11 mouse cellular contexts compared by ENCODE assay signal in genomic region chr7:110753926-110754330, GRCm38 (mm10). TPM values are rescaled to one million over a fixed set of nuclear protein-coding genes. Genes with fewer than 3 reads are reported as not detected.
DNase-seq lines count a peak whose midpoint lies in the region; ATAC-seq and TF ChIP-seq lines count a peak whose summit lies in the region.
"Had no signal": no experiment of that assay in that cellular context is flagged by ENCODE, and none has a peak within 500 bp of the region (broad histone marks: within the 10 kb centered on the region; RNA-seq: fewer than 3 reads in every experiment).

No protein-coding gene starts in this region.

- peak; percentile 30 for ATAC-seq in heart, postnatal 0 days (ENCODE audit: insufficient read depth, low read depth)
- ATAC-seq: forebrain, embryonic 15.5 days had no signal

- H3K27ac ChIP-seq in heart, postnatal 0 days (ENCODE audit: low read depth): no peak overlapping the region
- no peak overlapping the region for H3K27ac ChIP-seq in left cerebral cortex, adult 2 months
- H3K27ac ChIP-seq: forebrain, embryonic 15.5 days; limb, embryonic 12.5 days had no signal

- no peaks in the 10 kb centered on the region for H3K36me3 ChIP-seq in heart, postnatal 0 days (replicated peaks; ENCODE audit: control insufficient read depth, insufficient read depth, low read length)
- H3K36me3 ChIP-seq: forebrain, embryonic 15.5 days; limb, embryonic 12.5 days had no signal

- DNase-seq in heart, postnatal 0 days (ENCODE audit: low spot score): no peak
- no peak for DNase-seq in heart, postnatal 36 days
- peak; percentile 75 for DNase-seq in NIH3T3 (ENCODE audit: low read depth)
- peak; percentile 51 for DNase-seq in forelimb bud, embryonic 11.5 days (ENCODE audit: low read depth, low spot score)
- DNase-seq in kidney, postnatal 36 days: peak; percentile 63
- DNase-seq in ovary, postnatal 10 days (ENCODE audit: low spot score): no peak
- DNase-seq in cerebellum, adult 11-12 months: no peak
- DNase-seq in left cerebral cortex, adult 2 months (ENCODE audit: extremely low spot score in 1 of 2, low spot score in 2 of 2): no peak
- DNase-seq: cerebellum, postnatal 14 days had no signal

- no peak for TF ChIP-seq CTCF in heart, postnatal 0 days (IDR thresholded peaks at IDR 0.05; ENCODE audit: low read depth)
- TF ChIP-seq CTCF in left cerebral cortex, adult 2 months (IDR thresholded peaks at IDR 0.05): no peak

- H3K9ac ChIP-seq in heart, postnatal 0 days (replicated peaks; ENCODE audit: low read depth, low read length): no peak overlapping the region
- H3K9ac ChIP-seq: forebrain, embryonic 15.5 days; limb, embryonic 12.5 days had no signal

- H3K27me3 ChIP-seq in heart, postnatal 0 days (ENCODE audit: control insufficient read depth, insufficient read depth, low read length): no peaks in the 10 kb centered on the region
- H3K27me3 ChIP-seq: forebrain, embryonic 15.5 days; limb, embryonic 12.5 days had no signal

- 60% methylated on average over 5 of the region's 5 CpGs for WGBS in heart, postnatal 0 days

- no peaks in the 10 kb centered on the region for H3K4me1 ChIP-seq in heart, postnatal 0 days (ENCODE audit: control insufficient read depth, insufficient read depth)
- H3K4me1 ChIP-seq: forebrain, embryonic 15.5 days had no signal

- intact Hi-C loops in heart, postnatal 36 days (cut with DNase I): no loop called here
- intact Hi-C loops in left cerebral cortex, adult 2 months (cut with DNase I): no loop called here

- H3K4me3 ChIP-seq in heart, postnatal 0 days (ENCODE audit: low read depth, low read length): no peak overlapping the region
- no peak overlapping the region for H3K4me3 ChIP-seq in left cerebral cortex, adult 2 months
- H3K4me3 ChIP-seq: forebrain, embryonic 15.5 days; limb, embryonic 12.5 days had no signal

- H3K9me3 ChIP-seq in heart, postnatal 0 days (replicated peaks; ENCODE audit: control insufficient read depth, low read length): no peaks in the 10 kb centered on the region
- H3K9me3 ChIP-seq: forebrain, embryonic 15.5 days; limb, embryonic 12.5 days had no signal

- no peak overlapping the region for H3K4me2 ChIP-seq in heart, postnatal 0 days (ENCODE audit: low read depth, low read length)
- H3K4me2 ChIP-seq: forebrain, embryonic 15.5 days; limb, embryonic 12.5 days had no signal

- no peak for TF ChIP-seq EP300 in heart, postnatal 0 days (IDR thresholded peaks at IDR 0.05; ENCODE audit: low read depth)

RNA-seq across cellular contexts. Expression of gene Ampd3, which starts 14.1 kb away (rescaled TPM):
- 12.2 and 19.7 TPM in 2 replicates for total RNA-seq in heart, postnatal 0 days (2014; rRNA removed; ENCODE audit: low replicate concordance)
- polyA plus RNA-seq in heart, postnatal 0 days (2015; fragmentation: Nextera tagmentation; extraction: Ambion mirVana): 12.8 and 15.6 TPM in 2 replicates
- 10 to 100 TPM; 31.5 to 45.8 TPM for total RNA-seq in heart, postnatal 36 days (2021)
- 10 to 100 TPM; 24.4 to 25.3 TPM for total RNA-seq in left cerebral cortex, adult 2 months (2021)

Comparison
In these comparisons a context has a peak if more than half of its experiments do, and no peak if none do; other contexts are left out.
1. DNase-seq: peak in NIH3T3 (single experiment), forelimb bud, embryonic 11.5 days (single experiment) and kidney, postnatal 36 days (2 of 2); none in heart, postnatal 0 days (single experiment), heart, postnatal 36 days (0 of 2), ovary, postnatal 10 days (single experiment), cerebellum, adult 11-12 months (single experiment) and left cerebral cortex, adult 2 months (0 of 2).